Mouse (Mus musculus) kidney, adult 2 months (tissue): ENCODE measurements around the gene Olfr531. TPM values are rescaled to one million over a fixed set of nuclear protein-coding genes. Genes with fewer than 3 reads are reported as not detected.

Experiments used
- DNase-seq: peaks from one replicate; pipeline ENCODE4 v3.0.0; 2021
- H3K27ac ChIP-seq: fragments of 200-500 bp; 2 replicates; pipeline ENCODE4 v1.5.1; 2012; ENCODE audit warnings: low read depth, low read length, control low read depth, inconsistent platforms; ENCODE audit not compliant: insufficient read depth
- H3K27me3 ChIP-seq: fragments of 200-500 bp; replicated peaks from 2 replicates; pipeline ENCODE4 v1.6.1; 2012; ENCODE audit warnings: mild to moderate bottlenecking, moderate library complexity, low read length, inconsistent platforms; ENCODE audit not compliant: control insufficient read depth, insufficient read depth
- H3K36me3 ChIP-seq: fragments of 200-500 bp; 2 replicates; pipeline ENCODE4 v1.6.1; 2012; ENCODE audit warnings: mild to moderate bottlenecking, moderate library complexity, low read length, inconsistent platforms; ENCODE audit not compliant: control insufficient read depth, insufficient read depth
- H3K4me1 ChIP-seq: fragments of 200-500 bp; 2 replicates; pipeline ENCODE4 v1.6.1; 2011; ENCODE audit warnings: low read length; ENCODE audit not compliant: control insufficient read depth, insufficient read depth
- H3K4me3 ChIP-seq: fragments of 200-500 bp; 2 replicates; pipeline ENCODE4 v1.5.1; 2011; ENCODE audit warnings: mild to moderate bottlenecking, low read depth, low read length, control low read depth; ENCODE audit not compliant: insufficient read depth
- CTCF ChIP-seq: fragments of 200-500 bp; conservative IDR thresholded peaks from 2 replicates; pipeline ENCODE4 v1.5.1; 2011; ENCODE audit warnings: low read depth, mild to moderate bottlenecking, control low read depth, low read length, moderate library complexity, mixed read lengths; ENCODE audit not compliant: insufficient read depth, insufficient read length
- POLR2A ChIP-seq: fragments of 200-500 bp; IDR thresholded peaks from one replicate; pipeline ENCODE4 v1.6.1; 2011; ENCODE audit warnings: low read depth, low read length, control low read depth
- WGBS: fragments of 180-500 bp; shearing (Covaris S2); methylation state at CpG from one replicate; pipeline ENCODE4 v1.1.7; 2018; 5-methylcytosine and 5-hydroxymethylcytosine counted together
- polyA plus RNA-seq: library from polyadenylated mRNA; depleted of rRNA; stranded (reverse); fragments of >200 nt; gene quantifications from 2 replicates; pipeline ENCODE4 v1.2.3, GENCODE M21; 2012; rRNA removed

Olfr531 gene
- not detected in 2 replicates for polyA plus RNA-seq

DNA sequence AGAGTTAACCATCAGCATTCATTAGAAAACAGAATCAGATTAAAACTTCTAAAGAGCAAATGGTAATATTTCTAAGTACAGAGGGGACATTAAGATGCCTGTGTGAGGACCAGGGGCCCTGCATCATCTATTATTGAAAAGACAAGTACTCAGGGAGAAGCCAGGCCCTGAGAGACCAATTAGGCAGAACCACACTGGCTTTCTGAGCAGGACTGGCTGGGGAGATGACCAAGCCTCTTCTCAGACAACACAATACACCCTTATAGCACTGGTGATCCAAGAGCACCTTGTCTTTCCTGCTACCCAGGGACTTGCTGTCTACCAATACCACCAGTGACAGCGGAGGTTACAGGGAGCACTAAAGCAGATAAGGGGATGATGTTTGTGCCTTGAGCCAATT lies at the start of gene Olfr531:
TSS of gene Olfr531 (minus strand) at position 101 of the 400 bp plus-strand sequence.
- H3K27me3 ChIP-seq = no peaks in the 10 kb centered on the region
- TF ChIP-seq CTCF (no peak), POLR2A (no peak)
- H3K4me3 ChIP-seq = no peak within 1 kb of the TSS
- 96% methylated on average over 1 of the region's 1 CpGs for WGBS
- H3K27ac ChIP-seq = no peak within 1 kb of the TSS
- H3K4me1 ChIP-seq = no peaks in the 10 kb centered on the region
- no peak for DNase-seq
- no peaks in the 10 kb centered on the region for H3K36me3 ChIP-seq

DNA sequence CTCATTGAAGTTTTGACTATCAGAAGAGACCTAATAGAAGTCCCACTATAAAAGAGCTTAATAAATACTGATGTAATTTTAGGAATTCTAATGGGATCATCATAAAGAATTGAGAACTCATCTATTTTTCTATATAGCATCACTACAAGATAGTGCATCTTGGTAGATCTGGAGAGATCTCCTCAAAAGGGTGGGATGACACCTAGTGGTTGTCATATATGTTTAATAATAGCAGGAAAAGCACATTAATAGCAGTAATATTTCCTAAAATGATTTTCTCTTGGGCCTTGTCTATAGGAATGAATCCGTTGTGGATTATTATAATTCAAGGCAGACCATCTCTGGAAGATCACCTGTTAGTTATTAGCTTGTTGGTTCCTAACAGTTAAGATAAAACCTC lies 40.4 kb upstream of the Olfr531 start:
- TF ChIP-seq POLR2A = no peak
- no peak for TF ChIP-seq CTCF
- WGBS = 81% methylated on average over 1 of the region's 1 CpGs
- no peak overlapping the region for H3K4me3 ChIP-seq
- H3K27ac ChIP-seq = no peak overlapping the region
- no peaks in the 10 kb centered on the region for H3K36me3 ChIP-seq
- no peaks in the 10 kb centered on the region for H3K27me3 ChIP-seq
- no peak for DNase-seq
- no peaks in the 10 kb centered on the region for H3K4me1 ChIP-seq

DNA sequence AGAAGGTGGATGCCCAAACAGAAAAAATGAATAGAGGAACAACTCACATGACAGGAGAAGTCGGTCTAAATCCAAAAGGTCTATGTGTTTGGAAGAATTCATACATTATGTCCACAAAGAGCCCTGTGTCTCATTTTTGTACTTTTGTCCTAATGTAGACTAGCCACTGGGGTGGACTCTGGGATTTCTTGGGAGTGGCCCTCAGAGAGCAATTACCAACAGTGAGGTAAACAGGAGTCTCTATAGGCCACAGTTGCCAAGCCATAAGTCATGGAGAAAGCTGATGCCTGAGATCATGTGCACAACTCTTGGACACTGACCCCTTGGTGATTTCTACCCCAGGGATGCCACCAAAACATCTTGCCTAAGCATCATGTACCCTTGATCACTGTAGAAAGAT lies 18.8 kb upstream of the Olfr531 start, which contains the start of gene Olfr532:
TSS of gene Olfr532 (minus strand) at position 101 of the 400 bp plus-strand sequence.
- TF ChIP-seq CTCF (no peak), POLR2A (no peak)
- H3K27ac ChIP-seq = no peak within 1 kb of the TSS
- no peak within 1 kb of the TSS for H3K4me3 ChIP-seq
- H3K36me3 ChIP-seq = no peaks in the 10 kb centered on the region
- 83% methylated on average over 1 of the region's 1 CpGs for WGBS
- DNase-seq = no peak
- H3K4me1 ChIP-seq = no peaks in the 10 kb centered on the region
- no peaks in the 10 kb centered on the region for H3K27me3 ChIP-seq

DNA sequence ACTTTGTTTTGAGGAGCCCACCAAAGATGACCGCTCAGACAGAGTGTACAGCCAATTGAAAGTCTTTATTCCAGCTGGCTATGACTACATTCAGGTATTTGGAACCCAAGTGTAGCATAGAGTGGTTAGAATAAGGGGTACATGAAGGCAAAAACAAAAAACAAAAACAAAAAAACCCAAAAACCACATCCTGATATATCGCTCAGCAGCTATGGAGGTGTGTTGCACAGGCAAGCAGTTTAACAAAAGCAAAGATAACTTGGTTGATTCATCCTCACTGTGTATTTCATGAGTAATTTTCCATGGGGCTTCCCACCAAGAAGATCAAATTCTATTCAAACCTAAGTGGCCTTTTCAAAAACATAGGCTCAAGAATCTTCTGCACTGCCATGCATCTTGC lies 25.8 kb downstream of the Olfr531 start:
- 94% methylated on average over 2 of the region's 2 CpGs for WGBS
- Histone ChIP-seq H3K4me3 (no peak overlapping the region), H3K36me3 (no peaks in the 10 kb centered on the region), H3K4me1 (no peaks in the 10 kb centered on the region), H3K27ac (no peak overlapping the region), H3K27me3 (no peaks in the 10 kb centered on the region; the same call in 1 of the 2 replicates)
- no peak for TF ChIP-seq CTCF
- TF ChIP-seq POLR2A = no peak
- no peak for DNase-seq

DNA sequence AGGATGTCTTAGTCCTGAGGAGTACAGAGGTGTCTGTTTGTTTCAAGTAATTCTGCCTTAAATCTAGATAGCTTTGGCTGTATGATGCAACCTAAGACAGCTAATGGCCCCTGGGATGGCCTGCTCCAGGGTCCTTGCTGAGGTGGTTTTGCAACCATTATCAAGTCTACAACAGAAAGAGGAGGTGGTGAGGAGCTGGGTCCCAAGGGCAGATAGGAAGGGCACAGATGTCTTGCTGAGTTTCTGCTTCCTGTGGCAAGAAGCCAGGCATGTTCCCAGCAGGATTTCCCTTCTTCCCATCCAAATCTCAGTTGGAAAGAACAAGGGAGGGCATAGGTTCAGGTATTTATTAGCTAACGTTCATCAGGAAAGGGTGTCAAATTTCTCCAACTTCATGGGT lies 26.5 kb downstream of the Olfr531 start, which contains the start of gene Olfr530:
TSS of gene Olfr530 (minus strand) at position 101 of the 400 bp plus-strand sequence.
- Histone ChIP-seq H3K4me3 (no peak within 1 kb of the TSS), H3K4me1 (no peaks in the 10 kb centered on the region), H3K36me3 (no peaks in the 10 kb centered on the region), H3K27ac (no peak within 1 kb of the TSS), H3K27me3 (no peaks in the 10 kb centered on the region)
- TF ChIP-seq CTCF (no peak), POLR2A (no peak)
- 14% methylated on average over 1 of the region's 1 CpGs for WGBS
- DNase-seq = no peak

DNA sequence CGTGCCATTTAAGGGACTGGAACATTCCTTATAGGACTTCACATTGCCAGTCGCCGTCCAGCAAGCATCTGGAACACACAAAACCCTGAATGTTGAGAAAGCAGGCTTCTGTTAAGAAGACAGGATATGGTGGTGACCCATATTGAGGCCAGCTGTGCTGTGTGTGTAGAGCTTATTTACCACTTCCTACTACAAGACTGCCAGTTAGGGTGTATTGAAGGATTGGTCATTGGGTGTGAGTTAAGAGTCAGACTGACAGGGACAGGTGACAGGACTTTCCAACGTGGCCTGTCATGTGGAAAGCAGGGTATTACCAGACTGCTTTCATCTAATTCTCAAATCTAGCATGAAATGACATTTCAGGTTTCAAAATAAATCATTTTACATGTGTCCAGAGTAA lies 28.4 kb downstream of the Olfr531 start:
- no peaks in the 10 kb centered on the region for H3K4me1 ChIP-seq
- WGBS = 75% methylated on average over 4 of the region's 4 CpGs

DNA sequence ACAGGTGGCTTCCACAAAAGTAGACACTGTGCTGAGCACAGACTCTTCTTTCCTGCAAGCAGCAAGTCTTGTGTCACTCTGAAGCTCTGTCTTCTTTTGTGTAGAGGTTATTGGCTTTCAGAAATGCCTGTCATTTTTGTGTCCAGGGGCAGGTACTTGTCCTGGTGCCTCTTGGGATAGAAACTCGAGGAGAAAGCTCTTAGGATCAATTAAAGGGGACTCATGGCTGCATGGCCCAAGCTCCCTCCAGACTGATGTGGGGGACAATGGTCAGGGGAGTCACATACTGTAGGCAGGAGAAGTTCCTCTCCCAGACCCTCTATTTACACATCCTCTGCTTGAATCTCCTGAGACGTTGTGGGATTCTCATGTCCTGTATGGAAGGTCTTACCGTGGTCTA lies 41.1 kb downstream of the Olfr531 start, which contains the start of gene Olfr60:
TSS of gene Olfr60 (minus strand) at position 101 of the 400 bp plus-strand sequence.
- Histone ChIP-seq H3K27me3 (no peaks in the 10 kb centered on the region; the same call in 1 of the 2 replicates), H3K4me1 (no peaks in the 10 kb centered on the region), H3K27ac (no peak within 1 kb of the TSS), H3K36me3 (no peaks in the 10 kb centered on the region), H3K4me3 (no peak within 1 kb of the TSS)
- DNase-seq = no peak
- WGBS = 72% methylated on average over 3 of the region's 3 CpGs
- no peak for TF ChIP-seq CTCF
- TF ChIP-seq POLR2A = no peak

More for the DNA sequence above, 28.4 kb downstream of the Olfr531 start:
- no peak overlapping the region for H3K4me3 ChIP-seq
- no peak for DNase-seq
- TF ChIP-seq CTCF = no peak
- TF ChIP-seq POLR2A = no peak
- H3K36me3 ChIP-seq = no peaks in the 10 kb centered on the region
- H3K27ac ChIP-seq = no peak overlapping the region
- H3K27me3 ChIP-seq = no peaks in the 10 kb centered on the region

Other genes with a start within 250 kb of the Olfr531 start
- gene Sprn, start 248.0 kb downstream of the Olfr531 start, polyA plus RNA-seq = 0.16 TPM in 2 replicates
- gene Olfr522, start 238.2 kb downstream of the Olfr531 start, polyA plus RNA-seq = not detected in 2 replicates
- 0.05 TPM in 1 of 2 replicates, not detected in the other for gene Olfr523, start 229.7 kb downstream of the Olfr531 start, polyA plus RNA-seq
- gene Olfr524, start 197.0 kb downstream of the Olfr531 start, polyA plus RNA-seq = not detected in 2 replicates
- gene Cd163l1, start 184.7 kb downstream of the Olfr531 start, polyA plus RNA-seq = 0.30 and 0.66 TPM in 2 replicates
- gene 5830411N06Rik, start 155.6 kb downstream of the Olfr531 start, polyA plus RNA-seq = 0.11 TPM in 2 replicates
- not detected in 2 replicates for gene Olfr525, start 82.1 kb downstream of the Olfr531 start, polyA plus RNA-seq
- gene Olfr527, start 68.9 kb downstream of the Olfr531 start, polyA plus RNA-seq = not detected in 2 replicates
- 0.05 TPM in 1 of 2 replicates, not detected in the other for gene Olfr60, start 41.2 kb downstream of the Olfr531 start, polyA plus RNA-seq
- gene Olfr530, start 26.6 kb downstream of the Olfr531 start, polyA plus RNA-seq = not detected in 2 replicates
- gene Olfr532, start 18.7 kb upstream of the Olfr531 start, polyA plus RNA-seq = not detected in 2 replicates
- not detected in 2 replicates for gene Olfr533, start 60.5 kb upstream of the Olfr531 start, polyA plus RNA-seq
- not detected in 2 replicates for gene Olfr535, start 81.3 kb upstream of the Olfr531 start, polyA plus RNA-seq
- gene Olfr536, start 104.5 kb upstream of the Olfr531 start, polyA plus RNA-seq = not detected in 2 replicates
- gene Olfr538, start 165.0 kb upstream of the Olfr531 start, polyA plus RNA-seq = not detected in 2 replicates
- not detected in 2 replicates for gene Olfr46, start 198.4 kb upstream of the Olfr531 start, polyA plus RNA-seq
- gene Olfr61, start 226.1 kb upstream of the Olfr531 start, polyA plus RNA-seq = not detected in 2 replicates
- gene Olfr53, start 243.5 kb upstream of the Olfr531 start, polyA plus RNA-seq = not detected in 2 replicates